Mouse (Mus musculus) lung, postnatal 0 days (tissue): ENCODE data around the gene Sgcg.

ENCODE experiments used
- CTCF ChIP-seq: IDR thresholded peaks from 2 replicates; pipeline ENCODE4 v1.5.1; 2016; ENCODE audit warnings: antibody characterized with exemption, mild to moderate bottlenecking
- EP300 ChIP-seq: IDR thresholded peaks from 2 replicates; pipeline ENCODE4 v1.6.1; 2016; ENCODE audit warnings: antibody characterized with exemption, mild to moderate bottlenecking, control low read depth

- no peak for TF ChIP-seq CTCF
- no peak for TF ChIP-seq EP300
These were observed 48.2 kb downstream of the Sgcg start for GRCm38 (mm10) chr14:61210111-61210510.
